Mouse (Mus musculus) thymus, adult 2 months (tissue): Measurements from ENCODE around the gene Bsn. TPM values are rescaled to one million over a fixed set of nuclear protein-coding genes. Genes with fewer than 3 reads are reported as not detected.

Experiments
- DNase-seq: peaks from one replicate; pipeline ENCODE4 v3.0.0; 2021
- H3K27ac ChIP-seq: fragments of 200-500 bp; 2 replicates; pipeline ENCODE4 v1.5.1; 2012; ENCODE audit warnings: low read length, control low read depth; ENCODE audit not compliant: control insufficient read depth, insufficient read depth
- H3K27me3 ChIP-seq: fragments of 200-500 bp; 2 replicates; pipeline ENCODE4 v1.6.1; 2012; ENCODE audit warnings: mild to moderate bottlenecking, low read length, moderate library complexity, mixed read lengths; ENCODE audit not compliant: control insufficient read depth, insufficient read depth
- H3K36me3 ChIP-seq: fragments of 200-500 bp; 2 replicates; pipeline ENCODE4 v1.6.1; 2012; ENCODE audit warnings: mild to moderate bottlenecking, low read length, moderate library complexity; ENCODE audit not compliant: control insufficient read depth, insufficient read depth
- H3K4me1 ChIP-seq: fragments of 200-500 bp; replicated peaks from 2 replicates; pipeline ENCODE4 v1.6.1; 2012; ENCODE audit warnings: low read length; ENCODE audit not compliant: control insufficient read depth, insufficient read depth
- H3K4me3 ChIP-seq: fragments of 200-500 bp; 2 replicates; pipeline ENCODE4 v1.5.1; 2012; ENCODE audit warnings: mild to moderate bottlenecking, low read length, control low read depth, moderate library complexity; ENCODE audit not compliant: control insufficient read depth, insufficient read depth
- CTCF ChIP-seq: fragments of 200-500 bp; IDR thresholded peaks from 2 replicates; pipeline ENCODE4 v1.5.1; 2012; ENCODE audit warnings: mild to moderate bottlenecking, control low read depth, low read length, moderate library complexity, borderline replicate concordance; ENCODE audit not compliant: control insufficient read depth, poor library complexity, insufficient read depth; ENCODE audit errors: extremely low read depth
- POLR2A ChIP-seq: fragments of 200-500 bp; IDR thresholded peaks from 2 replicates; pipeline ENCODE4 v1.6.1; 2012; ENCODE audit warnings: mild to moderate bottlenecking, low read length, control low read depth, moderate library complexity; ENCODE audit not compliant: control insufficient read depth, poor library complexity, insufficient read depth; ENCODE audit errors: extremely low read depth
- WGBS: fragments of 180-500 bp; shearing (Covaris S2); methylation state at CpG from one replicate; pipeline ENCODE4 v1.1.7; 2018; 5-methylcytosine and 5-hydroxymethylcytosine counted together
- polyA plus RNA-seq: library from polyadenylated mRNA; depleted of rRNA; stranded (reverse); fragments of >200 nt; gene quantifications from 2 replicates; pipeline ENCODE4 v1.2.3, GENCODE M21; 2012

Bsn gene
- polyA plus RNA-seq, 1 experiment, result 2.6 TPM

- Histone ChIP-seq H3K27ac (no peak overlapping the region), H3K36me3 (peaks cover 9% of the 10 kb centered on the region; the same call in 1 of the 2 replicates), H3K4me1 (no peaks in the 10 kb centered on the region), H3K4me3 (no peak overlapping the region), H3K27me3 (no peaks in the 10 kb centered on the region)
- TF ChIP-seq POLR2A, result no peak
- TF ChIP-seq CTCF, result 0 out of 2 replicates have a peak, but pooled peaks have one; percentile 18
- DNase-seq, result peak; percentile 82
- WGBS, result 38% methylated on average over 8 of the region's 8 CpGs
Measured at GRCm38 (mm10) chr9:108067900-108068299, 122.3 kb downstream of the Bsn start.

- TF ChIP-seq CTCF, result no peak
- no peak for TF ChIP-seq POLR2A
- H3K27me3 ChIP-seq, result no peaks in the 10 kb centered on the region
- peaks cover 9% of the 10 kb centered on the region; the same call in 1 of the 2 replicates for H3K36me3 ChIP-seq
- no peak overlapping the region for H3K27ac ChIP-seq
- no peak overlapping the region for H3K4me3 ChIP-seq
- no peak for DNase-seq
- H3K4me1 ChIP-seq, result no peaks in the 10 kb centered on the region
- 96% methylated on average over 7 of the region's 7 CpGs for WGBS
Measured at GRCm38 (mm10) chr9:108067199-108067598, 123.0 kb downstream of the Bsn start.

GRCm38 (mm10) chr9:108065491-108066011 lies 124.6 kb downstream of the Bsn start:
- no peaks in the 10 kb centered on the region for H3K4me1 ChIP-seq
- no peak overlapping the region for H3K4me3 ChIP-seq
- peak; percentile 62 for DNase-seq
- peaks cover 3% of the 10 kb centered on the region; the same call in 1 of the 2 replicates for H3K36me3 ChIP-seq
- peak; percentile 68; the same call in 1 of the 2 replicates for TF ChIP-seq CTCF
- TF ChIP-seq POLR2A, result no peak
- no peak overlapping the region for H3K27ac ChIP-seq
- no peaks in the 10 kb centered on the region for H3K27me3 ChIP-seq
- 74% methylated on average over 5 of the region's 5 CpGs for WGBS

GRCm38 (mm10) chr9:108063361-108063760 lies 126.8 kb downstream of the Bsn start:
- 96% methylated on average over 12 of the region's 12 CpGs for WGBS
- no peak overlapping the region for H3K27ac ChIP-seq
- H3K4me3 ChIP-seq, result no peak overlapping the region
- no peak for DNase-seq
- no peaks in the 10 kb centered on the region for H3K27me3 ChIP-seq
- no peak for TF ChIP-seq POLR2A
- TF ChIP-seq CTCF, result no peak
- H3K4me1 ChIP-seq, result no peaks in the 10 kb centered on the region
- 0 out of 2 replicates have a peak, but pooled peaks cover 3% of the 10 kb centered on the region for H3K36me3 ChIP-seq

- WGBS, result 95% methylated on average over 3 of the region's 3 CpGs
- H3K36me3 ChIP-seq, result 0 out of 2 replicates have a peak, but pooled peaks cover 3% of the 10 kb centered on the region
Measured at GRCm38 (mm10) chr9:108062142-108062541, 128.0 kb downstream of the Bsn start.

GRCm38 (mm10) chr9:108058291-108058690 lies 131.9 kb downstream of the Bsn start:
- Histone ChIP-seq H3K27me3 (no peaks in the 10 kb centered on the region), H3K36me3 (peaks cover 9% of the 10 kb centered on the region; the same call in 1 of the 2 replicates), H3K4me3 (no peak overlapping the region), H3K4me1 (peaks cover under 1% of the 10 kb centered on the region; the same call in 1 of the 2 replicates), H3K27ac (no peak overlapping the region)
- TF ChIP-seq POLR2A (no peak), CTCF (no peak)
- WGBS, result 96% methylated on average over 9 of the region's 9 CpGs
- DNase-seq, result no peak

More at GRCm38 (mm10) chr9:108062142-108062541, 128.0 kb downstream of the Bsn start:
- TF ChIP-seq CTCF (no peak), POLR2A (no peak)
- H3K4me1 ChIP-seq, result no peaks in the 10 kb centered on the region
- no peak for DNase-seq
- no peak overlapping the region for H3K27ac ChIP-seq
- H3K27me3 ChIP-seq, result no peaks in the 10 kb centered on the region
- no peak overlapping the region for H3K4me3 ChIP-seq
